23 mouse cellular contexts compared by ENCODE assay signal in the genomic region with DNA sequence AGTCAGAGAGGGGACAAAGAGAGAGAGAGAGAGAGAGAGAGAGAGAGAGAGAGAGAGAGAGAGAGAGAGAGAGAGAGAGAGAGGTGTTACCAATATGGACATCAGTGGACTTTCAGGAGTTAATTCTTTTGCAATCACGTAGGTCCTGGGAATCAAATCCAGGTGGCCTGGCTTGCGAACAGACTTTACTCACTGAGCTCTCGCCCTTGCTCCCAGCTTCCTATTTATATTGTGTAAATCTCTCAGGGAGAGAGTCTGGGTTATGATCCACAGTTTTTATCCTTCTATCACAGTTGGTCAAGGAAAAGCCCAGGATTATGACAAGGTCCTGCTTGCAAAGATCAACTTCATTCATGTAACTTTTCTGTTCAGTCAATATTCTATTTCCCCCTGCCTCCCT. TPM values are rescaled to one million over a fixed set of nuclear protein-coding genes. Genes with fewer than 3 reads are reported as not detected.
"Had no signal": no experiment of that assay in that cellular context is flagged by ENCODE, and none has a peak within 500 bp of the region (broad histone marks: within the 10 kb centered on the region; RNA-seq: fewer than 3 reads in every experiment).

No protein-coding gene starts in this region.

- DNase-seq: kidney, adult 11 months; kidney, adult 8-10 months; kidney, postnatal 10 days; kidney, postnatal 4 days; left cerebral cortex, postnatal 4 days; liver, embryonic 13.5 days; lung, adult 2 months; lung, postnatal 14 days; midbrain, embryonic 14.5 days; retina, postnatal 1 day; right cerebral cortex, postnatal 25 days; thymus, adult 18-20 months; thymus, postnatal 36 days had no signal

- H3K9ac ChIP-seq: intestine, embryonic 15.5 days; kidney, embryonic 15.5 days; limb, embryonic 15.5 days; liver, embryonic 13.5 days; neural tube, embryonic 12.5 days; neural tube, embryonic 15.5 days had no signal

- H3K36me3 ChIP-seq: intestine, embryonic 15.5 days; kidney, embryonic 15.5 days; limb, embryonic 15.5 days; liver, embryonic 13.5 days; midbrain, embryonic 10.5 days; neural tube, embryonic 12.5 days; neural tube, embryonic 15.5 days had no signal

- ATAC-seq: intestine, embryonic 15.5 days had no signal

- H3K4me2 ChIP-seq: intestine, embryonic 15.5 days; kidney, embryonic 15.5 days; limb, embryonic 15.5 days; liver, embryonic 13.5 days; neural tube, embryonic 12.5 days; neural tube, embryonic 15.5 days had no signal

- H3K27ac ChIP-seq: intestine, embryonic 15.5 days; kidney, embryonic 15.5 days; limb, embryonic 15.5 days; liver, embryonic 13.5 days; macrophage; midbrain, embryonic 10.5 days; neural tube, embryonic 12.5 days; neural tube, embryonic 15.5 days had no signal

- H3K9me3 ChIP-seq: intestine, embryonic 15.5 days; kidney, embryonic 15.5 days; limb, embryonic 15.5 days; liver, embryonic 13.5 days; megakaryocyte, embryonic 14.5 days; midbrain, embryonic 10.5 days; neural tube, embryonic 12.5 days; neural tube, embryonic 15.5 days had no signal

- H3K4me1 ChIP-seq: intestine, embryonic 15.5 days; kidney, embryonic 15.5 days; limb, embryonic 15.5 days; liver, embryonic 13.5 days; megakaryocyte, embryonic 14.5 days; neural tube, embryonic 12.5 days; neural tube, embryonic 15.5 days had no signal

- H3K4me3 ChIP-seq: intestine, embryonic 15.5 days; kidney, embryonic 15.5 days; limb, embryonic 15.5 days; liver, embryonic 13.5 days; megakaryocyte, embryonic 14.5 days; midbrain, embryonic 10.5 days; neural tube, embryonic 12.5 days; neural tube, embryonic 15.5 days had no signal

- H3K27me3 ChIP-seq: intestine, embryonic 15.5 days; kidney, embryonic 15.5 days; limb, embryonic 15.5 days; liver, embryonic 13.5 days; megakaryocyte, embryonic 14.5 days; neural tube, embryonic 12.5 days; neural tube, embryonic 15.5 days had no signal

RNA-seq across cellular contexts. Expression of gene Lrrtm1, which starts 22.7 kb away (rescaled TPM):
- polyA plus RNA-seq: liver, embryonic 16.5 days; macrophage; spleen, adult 2 months had no signal
